Mouse (Mus musculus) C2C12 (cell line): ENCODE measurements at regions not wholly inside any gene's neighbourhood (a gene's known extent, or its start where the extent isn't known, plus 50 kb on each side); places are given as distances from the start of the nearest gene placed in this dataset.

Experiments
- CTCF ChIP-seq: IDR thresholded peaks from one replicate; pipeline ENCODE4 v1.5.1; 2011; ENCODE audit not compliant: control insufficient read depth, insufficient read depth, insufficient read length
- MYOD1 ChIP-seq: IDR thresholded peaks from one replicate; pipeline ENCODE4 v1.6.1; 2011; ENCODE audit warnings: low read depth; ENCODE audit not compliant: control insufficient read depth, insufficient read length
- MYOG ChIP-seq: IDR thresholded peaks from one replicate; pipeline ENCODE4 v1.6.1; 2011; ENCODE audit not compliant: control insufficient read depth, insufficient read length; ENCODE audit errors: extremely low read depth
- USF1 ChIP-seq: IDR thresholded peaks from one replicate; pipeline ENCODE4 v1.6.1; 2011; ENCODE audit warnings: low read depth, mild to moderate bottlenecking, control low read depth, moderate library complexity

GRCm38 (mm10) chr16:87263571-87263970 lies 90.4 kb upstream of the N6amt1 start:
- TF ChIP-seq CTCF (no peak), MYOD1 (no peak), USF1 (no peak), MYOG (no peak)
